Comparison of ENCODE assay signal across 8 mouse cellular contexts in genomic region chr17:66479311-66479710, GRCm38 (mm10). TPM values are rescaled to one million over a fixed set of nuclear protein-coding genes. Genes with fewer than 3 reads are reported as not detected.
A peak's percentile ranks its signal among the peaks of the same experiment; 100 is the strongest.
DNase-seq lines count a peak whose midpoint lies in the region; ATAC-seq lines count a peak whose summit lies in the region.

No protein-coding gene starts in this region.

- peak overlapping the region; percentile 19; the same call in 1 of the 2 replicates for H3K4me3 ChIP-seq in kidney, embryonic 16.5 days (ENCODE audit: low read length)
- peak overlapping the region; percentile 39 for H3K4me3 ChIP-seq in liver, embryonic 12.5 days

- DNase-seq in kidney, postnatal 14 days = no peak
- DNase-seq in embryo, embryonic 11 days = peak; percentile 81
- peak; percentile 50 for DNase-seq in right cerebral cortex, postnatal 14 days
- no peak for DNase-seq in gastrocnemius, postnatal 14 days
- DNase-seq in urinary bladder, postnatal 10 days (ENCODE audit: low spot score) = no peak

- H3K9me3 ChIP-seq in kidney, embryonic 16.5 days (ENCODE audit: low read length) = peaks cover 3% of the 10 kb centered on the region
- H3K9me3 ChIP-seq in liver, embryonic 12.5 days (replicated peaks) = no peaks in the 10 kb centered on the region; the same call in 1 of the 2 replicates

- intact Hi-C loops in gastrocnemius, postnatal 14 days (cut with DNase I; ENCODE audit: low total_unique reads) = no loop called here

- H3K4me2 ChIP-seq in kidney, embryonic 16.5 days (replicated peaks; ENCODE audit: low read depth, low read length) = peak overlapping the region; percentile 51
- H3K4me2 ChIP-seq in liver, embryonic 12.5 days = peak overlapping the region; percentile 78

- WGBS in kidney, embryonic 16.5 days = 19% methylated on average over 13 of the region's 13 CpGs
- WGBS in liver, embryonic 12.5 days (ENCODE audit: insufficient replicate concordance) = 15% methylated on average over 13 of the region's 13 CpGs

- H3K27ac ChIP-seq in kidney, embryonic 16.5 days (ENCODE audit: low read length) = no peak overlapping the region
- no peak overlapping the region for H3K27ac ChIP-seq in liver, embryonic 12.5 days

- H3K4me1 ChIP-seq in kidney, embryonic 16.5 days (ENCODE audit: insufficient read depth, low read length) = peaks cover 13% of the 10 kb centered on the region
- peaks cover 27% of the 10 kb centered on the region for H3K4me1 ChIP-seq in liver, embryonic 12.5 days

- 0 out of 2 replicates have a peak, but pooled peaks cover 12% of the 10 kb centered on the region for H3K27me3 ChIP-seq in kidney, embryonic 16.5 days (ENCODE audit: insufficient read depth, low read length)
- H3K27me3 ChIP-seq in liver, embryonic 12.5 days (replicated peaks) = peaks cover 35% of the 10 kb centered on the region

- peak overlapping the region; percentile 39 for H3K9ac ChIP-seq in kidney, embryonic 16.5 days (replicated peaks; ENCODE audit: low read length)
- H3K9ac ChIP-seq in liver, embryonic 12.5 days = peak overlapping the region; percentile 47

- ATAC-seq in kidney, embryonic 16.5 days (ENCODE audit: low FRiP score, low TSS enrichment) = peak; percentile 68; the same call in 1 of the 2 replicates
- ATAC-seq in hematopoietic stem cell, adult 5-6 weeks (replicated peaks in 1 of 2; ENCODE audit: insufficient read depth in 1 of 2, low FRiP score in 2 of 2, low TSS enrichment in 1 of 2, low read depth in 1 of 2, poor library complexity in 2 of 2, severe bottlenecking in 2 of 2) = peak; percentile 67 to 77; a peak in 3 of 4 replicates
- peak; percentile 69 for ATAC-seq in liver, embryonic 12.5 days

- H3K36me3 ChIP-seq in kidney, embryonic 16.5 days (ENCODE audit: insufficient read depth, low read length) = no peaks in the 10 kb centered on the region
- no peaks in the 10 kb centered on the region for H3K36me3 ChIP-seq in liver, embryonic 12.5 days

RNA-seq across cellular contexts. Expression of gene Mtcl1, which starts 29.8 kb away (rescaled TPM):
- 5.0 and 5.2 TPM in 2 replicates for polyA plus RNA-seq in kidney, embryonic 16.5 days (2015; fragmentation: Nextera tagmentation; extraction: Ambion mirVana)
- not detected in 2 replicates for total RNA-seq in hematopoietic stem cell, adult 5-6 weeks (2017)
- 0.60 and 0.75 TPM in 2 replicates for polyA plus RNA-seq in liver, embryonic 12.5 days (2016; fragmentation: Nextera tagmentation; extraction: Ambion mirVana)
- 1 to 10 TPM; 7.6 to 9.2 TPM for total RNA-seq in gastrocnemius, postnatal 14 days (2021)

RNA-seq across cellular contexts. Expression of gene Rab12, which starts 40.2 kb away (rescaled TPM):
- 15.7 and 35.9 TPM in 2 replicates for polyA plus RNA-seq in kidney, embryonic 16.5 days (2015; fragmentation: Nextera tagmentation; extraction: Ambion mirVana)
- total RNA-seq in hematopoietic stem cell, adult 5-6 weeks (2017) = 28.0 and 54.4 TPM in 2 replicates
- 12.4 and 14.7 TPM in 2 replicates for polyA plus RNA-seq in liver, embryonic 12.5 days (2016; fragmentation: Nextera tagmentation; extraction: Ambion mirVana)
- total RNA-seq in gastrocnemius, postnatal 14 days (2021) = 100 to 1,000 TPM in 1 of 2 experiments, 10 to 100 TPM in 1; 96.2 to 130 TPM

Comparison
In these comparisons a context has a peak if more than half of its experiments do, and no peak if none do; other contexts are left out.
1. DNase-seq: peak in embryo, embryonic 11 days (single experiment) and right cerebral cortex, postnatal 14 days (single experiment); none in kidney, postnatal 14 days (single experiment), gastrocnemius, postnatal 14 days (single experiment) and urinary bladder, postnatal 10 days (single experiment).
2. Peak in every context shown above with its lines, with median percentiles within 50 percentile points of each other: ATAC-seq.